Mouse (Mus musculus): ENCODE measurements around the gene Mto1.

GRCm38 (mm10) chr9:78514681-78515080, 66.7 kb downstream of the Mto1 start:
- TF ChIP-seq CTCF (IDR thresholded peaks at IDR 0.05; ENCODE audit: extremely low read depth, insufficient read depth, low read length) (no peak), POLR2A (IDR thresholded peaks at IDR 0.05; ENCODE audit: extremely low read depth, insufficient read depth, low read length) (no peak)

Data from cortical plate, adult 2 months (tissue).